8 mouse cellular contexts compared by ENCODE assay signal in genomic region chr14:62341887-62342642, GRCm38 (mm10). TPM values are rescaled to one million over a fixed set of nuclear protein-coding genes. Genes with fewer than 3 reads are reported as not detected.
A peak's percentile ranks its signal among the peaks of the same experiment; 100 is the strongest.
DNase-seq lines count a peak whose midpoint lies in the region; ATAC-seq lines count a peak whose summit lies in the region.
"Had no signal": no experiment of that assay in that cellular context is flagged by ENCODE, and none has a peak within 500 bp of the region (broad histone marks: within the 10 kb centered on the region; RNA-seq: fewer than 3 reads in every experiment).

No protein-coding gene starts in this region.

- intact Hi-C loops in left cerebral cortex, postnatal 4 days (cut with DNase I): no loop called here
- intact Hi-C loops in gastrocnemius, postnatal 36 days (cut with DNase I): no loop called here

- peaks cover 20% of the 10 kb centered on the region for H3K4me1 ChIP-seq in heart, embryonic 15.5 days (replicated peaks)

- H3K4me2 ChIP-seq in heart, embryonic 15.5 days: 0 out of 2 replicates have a peak overlapping the region, but pooled peaks have one; percentile 32

- ATAC-seq in heart, embryonic 15.5 days (replicated peaks; ENCODE audit: insufficient number of reproducible peaks, insufficient read depth, low FRiP score, low read depth): no peak
- ATAC-seq: Patski had no signal

- peak overlapping the region; percentile 62 for H3K27ac ChIP-seq in heart, embryonic 15.5 days

- 37% methylated on average over 8 of the region's 8 CpGs for WGBS in heart, embryonic 15.5 days

- no peaks in the 10 kb centered on the region for H3K9me3 ChIP-seq in heart, embryonic 15.5 days (replicated peaks)

- no peak overlapping the region for H3K4me3 ChIP-seq in heart, embryonic 15.5 days

- H3K27me3 ChIP-seq in heart, embryonic 15.5 days: no peaks in the 10 kb centered on the region
- H3K27me3 ChIP-seq: Patski had no signal

- H3K9ac ChIP-seq in heart, embryonic 15.5 days: no peak overlapping the region

- peak; percentile 47 for DNase-seq in left cerebral cortex, postnatal 4 days
- DNase-seq in left cerebral cortex, adult 8-10 months (ENCODE audit: low spot score in 2 of 2): no peak
- DNase-seq in brain, adult 2 months (ENCODE audit: low read depth, low spot score): peak; percentile 91
- peak; percentile 44 for DNase-seq in cerebellum, adult 8-10 months
- no peak for DNase-seq in adrenal gland, postnatal 4 days (ENCODE audit: low spot score in 2 of 2)
- no peak for DNase-seq in gastrocnemius, postnatal 36 days

- H3K36me3 ChIP-seq in heart, embryonic 15.5 days: no peaks in the 10 kb centered on the region

RNA-seq across cellular contexts. Expression of gene Dleu7, which starts 49.2 kb away (rescaled TPM):
- 10 to 100 TPM; 11.6 to 11.9 TPM for total RNA-seq in left cerebral cortex, postnatal 4 days (2021)
- 1 to 10 TPM; 6.2 to 8.1 (median 7.2) TPM for total RNA-seq in left cerebral cortex, adult 8-10 months (2022)
- polyA plus RNA-seq in heart, embryonic 15.5 days (2015; fragmentation: Nextera tagmentation; extraction: Ambion mirVana): 0.59 and 1.4 TPM in 2 replicates
- under 1 TPM; 0.31 to 0.53 TPM for total RNA-seq in adrenal gland, postnatal 4 days (2021)
- not detected for total RNA-seq in gastrocnemius, postnatal 36 days (2021)

RNA-seq across cellular contexts. Expression of gene Rnaseh2b, which starts 49.7 kb away (rescaled TPM):
- 10 to 100 TPM; 22.0 to 24.0 TPM for total RNA-seq in left cerebral cortex, postnatal 4 days (2021)
- total RNA-seq in left cerebral cortex, adult 8-10 months (2022): 10 to 100 TPM; 10.4 to 14.3 (median 13.1) TPM
- polyA plus RNA-seq in heart, embryonic 15.5 days (2015; fragmentation: Nextera tagmentation; extraction: Ambion mirVana): 49.5 and 62.2 TPM in 2 replicates
- total RNA-seq in adrenal gland, postnatal 4 days (2021): 10 to 100 TPM; 35.2 to 36.6 TPM
- total RNA-seq in gastrocnemius, postnatal 36 days (2021): 1 to 10 TPM; 4.5 to 5.3 TPM

Comparison
In these comparisons a context has a peak if more than half of its experiments do, and no peak if none do; other contexts are left out.
1. DNase-seq: peak in left cerebral cortex, postnatal 4 days (single experiment), brain, adult 2 months (single experiment) and cerebellum, adult 8-10 months (single experiment); none in left cerebral cortex, adult 8-10 months (0 of 2), adrenal gland, postnatal 4 days (0 of 2) and gastrocnemius, postnatal 36 days (0 of 2).
2. RNA of gene Dleu7, which starts 49.2 kb away (total RNA-seq): 11.6 to 11.9 TPM in left cerebral cortex, postnatal 4 days and 6.2 to 8.1 TPM in left cerebral cortex, adult 8-10 months; 0.31 to 0.53 TPM in adrenal gland, postnatal 4 days and not detected in gastrocnemius, postnatal 36 days; every median in the first group is over 4 times any median in the second.